Mouse (Mus musculus): ENCODE measurements at regions not wholly inside any gene's neighbourhood (a gene's known extent, or its start where the extent isn't known, plus 50 kb on each side); places are given as distances from the start of the nearest gene placed in this dataset.

GRCm38 (mm10) chr2:179145726-179146125 is 296.5 kb upstream of the Cdh4 start:
- H3K9me3 ChIP-seq (ENCODE audit: control insufficient read depth, low read length), result no peaks in the 10 kb centered on the region
- no peak overlapping the region for H3K4me2 ChIP-seq (replicated peaks; ENCODE audit: low read depth)
- TF ChIP-seq CTCF (IDR thresholded peaks at IDR 0.05; ENCODE audit: low read depth) (no peak), EP300 (optimal IDR thresholded peaks at IDR 0.05) (no peak)
- 25% methylated on average over 2 of the region's 2 CpGs for WGBS
- DNase-seq (ENCODE audit: low spot score) (no peak), ATAC-seq (ENCODE audit: low FRiP score, low TSS enrichment) (no peak)
- no peaks in the 10 kb centered on the region for H3K4me1 ChIP-seq (replicated peaks; ENCODE audit: control insufficient read depth, insufficient read depth)
- H3K27ac ChIP-seq (replicated peaks), result no peak overlapping the region
- H3K27me3 ChIP-seq (ENCODE audit: control insufficient read depth, insufficient read depth, low read length), result no peaks in the 10 kb centered on the region
- no peaks in the 10 kb centered on the region for H3K36me3 ChIP-seq (ENCODE audit: control insufficient read depth, insufficient read depth, low read length)
- no peak overlapping the region for H3K4me3 ChIP-seq (ENCODE audit: low read depth, low read length)
- H3K9ac ChIP-seq (ENCODE audit: low read length), result no peak overlapping the region

DNA sequence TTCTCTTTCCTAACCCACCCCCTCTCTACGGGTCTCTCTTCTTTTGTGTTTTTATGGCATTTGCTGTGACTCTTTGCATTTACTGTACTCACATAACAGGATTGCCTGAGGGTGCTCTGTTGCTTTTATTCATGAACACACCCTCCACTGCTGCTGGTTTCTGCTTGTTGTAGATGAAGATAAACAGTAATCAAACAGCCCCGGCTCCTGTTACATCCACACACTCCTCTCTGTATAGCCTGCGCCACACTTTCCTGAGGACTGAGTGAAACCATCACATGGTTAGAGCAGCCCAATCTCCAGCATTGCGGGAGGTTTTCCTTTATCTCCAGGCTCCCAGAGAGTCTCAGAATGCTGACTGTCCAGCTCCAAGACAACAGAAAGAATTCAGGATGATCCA is 296.0 kb upstream of the Cdh4 start:
- ATAC-seq (ENCODE audit: low FRiP score, low TSS enrichment), result no peak
- H3K9me3 ChIP-seq (ENCODE audit: control insufficient read depth, low read length), result no peaks in the 10 kb centered on the region
- DNase-seq (ENCODE audit: low spot score), result no peak
- H3K4me3 ChIP-seq (ENCODE audit: low read depth, low read length), result no peak overlapping the region
- no peaks in the 10 kb centered on the region for H3K27me3 ChIP-seq (ENCODE audit: control insufficient read depth, insufficient read depth, low read length)
- TF ChIP-seq CTCF (IDR thresholded peaks at IDR 0.05; ENCODE audit: low read depth), result no peak
- TF ChIP-seq EP300 (optimal IDR thresholded peaks at IDR 0.05), result no peak
- H3K36me3 ChIP-seq (ENCODE audit: control insufficient read depth, insufficient read depth, low read length), result no peaks in the 10 kb centered on the region
- no peaks in the 10 kb centered on the region for H3K4me1 ChIP-seq (replicated peaks; ENCODE audit: control insufficient read depth, insufficient read depth)
- no peak overlapping the region for H3K9ac ChIP-seq (ENCODE audit: low read length)
- no peak overlapping the region for H3K27ac ChIP-seq (replicated peaks)
- WGBS, result 43% methylated on average over 4 of the region's 4 CpGs
- no peak overlapping the region for H3K4me2 ChIP-seq (replicated peaks; ENCODE audit: low read depth)

DNA sequence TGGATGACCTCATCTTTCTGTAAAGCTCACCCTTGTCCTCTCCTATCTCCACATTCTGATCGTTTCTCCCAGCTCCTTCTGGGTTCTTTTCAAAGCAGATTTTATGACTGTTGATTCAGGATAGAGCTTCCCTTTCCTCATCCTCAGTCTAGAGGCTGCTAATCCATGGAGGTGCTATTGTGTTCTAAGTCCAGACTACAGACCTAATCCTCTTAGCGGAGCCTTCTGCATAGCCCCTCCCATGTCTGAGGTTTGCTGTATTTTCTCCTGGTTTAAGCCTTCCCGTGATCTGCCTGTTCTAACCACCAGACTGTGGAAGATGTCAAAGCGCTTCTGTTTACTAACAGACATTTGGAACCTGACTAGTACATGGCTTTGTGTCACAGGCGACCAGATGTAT is 294.0 kb upstream of the Cdh4 start:
- no peak for ATAC-seq (ENCODE audit: low FRiP score, low TSS enrichment)
- 64% methylated on average over 5 of the region's 5 CpGs for WGBS
- H3K36me3 ChIP-seq (ENCODE audit: control insufficient read depth, insufficient read depth, low read length), result no peaks in the 10 kb centered on the region
- no peak overlapping the region for H3K27ac ChIP-seq (replicated peaks)
- H3K9me3 ChIP-seq (ENCODE audit: control insufficient read depth, low read length), result no peaks in the 10 kb centered on the region
- no peaks in the 10 kb centered on the region for H3K27me3 ChIP-seq (ENCODE audit: control insufficient read depth, insufficient read depth, low read length)
- no peak overlapping the region for H3K9ac ChIP-seq (ENCODE audit: low read length)
- no peak for TF ChIP-seq CTCF (IDR thresholded peaks at IDR 0.05; ENCODE audit: low read depth)
- TF ChIP-seq EP300 (optimal IDR thresholded peaks at IDR 0.05), result no peak
- H3K4me2 ChIP-seq (replicated peaks; ENCODE audit: low read depth), result no peak overlapping the region
- no peak overlapping the region for H3K4me3 ChIP-seq (ENCODE audit: low read depth, low read length)
- no peak for DNase-seq (ENCODE audit: low spot score)
- no peaks in the 10 kb centered on the region for H3K4me1 ChIP-seq (replicated peaks; ENCODE audit: control insufficient read depth, insufficient read depth)

DNA sequence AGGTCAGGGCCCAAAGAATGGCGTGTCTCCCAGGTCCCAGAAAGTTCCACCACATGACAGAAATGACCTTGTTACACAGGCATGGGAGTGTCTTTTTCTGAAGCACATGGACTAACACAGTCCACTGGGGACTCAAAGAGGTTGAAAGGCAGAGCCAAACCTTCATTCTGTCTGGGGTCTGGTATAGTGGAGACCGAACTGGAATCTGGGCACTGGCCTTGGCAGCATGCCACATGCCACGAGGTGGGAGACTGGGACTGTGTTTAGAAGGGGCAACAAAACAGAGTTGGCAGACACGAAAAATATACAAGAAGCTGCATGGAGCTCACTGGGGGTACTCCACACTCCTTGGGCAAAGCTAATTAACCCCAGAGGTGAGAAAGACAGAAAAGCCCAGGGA is 293.6 kb upstream of the Cdh4 start:
- TF ChIP-seq CTCF (IDR thresholded peaks at IDR 0.05; ENCODE audit: low read depth) (no peak), EP300 (optimal IDR thresholded peaks at IDR 0.05) (no peak)

GRCm38 (mm10) chr2:179158881-179159280 is 283.4 kb upstream of the Cdh4 start:
- no peaks in the 10 kb centered on the region for H3K4me1 ChIP-seq (replicated peaks; ENCODE audit: control insufficient read depth, insufficient read depth)
- no peaks in the 10 kb centered on the region for H3K36me3 ChIP-seq (ENCODE audit: control insufficient read depth, insufficient read depth, low read length)
- WGBS, result 82% methylated on average over 9 of the region's 9 CpGs
- H3K27me3 ChIP-seq (ENCODE audit: control insufficient read depth, insufficient read depth, low read length), result no peaks in the 10 kb centered on the region
- H3K4me3 ChIP-seq (ENCODE audit: low read depth, low read length), result no peak overlapping the region
- DNase-seq (ENCODE audit: low spot score), result no peak
- no peak overlapping the region for H3K27ac ChIP-seq (replicated peaks)
- no peak for TF ChIP-seq EP300 (optimal IDR thresholded peaks at IDR 0.05)
- no peak for TF ChIP-seq CTCF (IDR thresholded peaks at IDR 0.05; ENCODE audit: low read depth)
- no peak overlapping the region for H3K9ac ChIP-seq (ENCODE audit: low read length)
- no peaks in the 10 kb centered on the region for H3K9me3 ChIP-seq (ENCODE audit: control insufficient read depth, low read length)
- no peak overlapping the region for H3K4me2 ChIP-seq (replicated peaks; ENCODE audit: low read depth)
- ATAC-seq (ENCODE audit: low FRiP score, low TSS enrichment), result no peak

More for the DNA sequence above, 293.6 kb upstream of the Cdh4 start:
- no peak overlapping the region for H3K4me2 ChIP-seq (replicated peaks; ENCODE audit: low read depth)
- H3K4me1 ChIP-seq (replicated peaks; ENCODE audit: control insufficient read depth, insufficient read depth), result no peaks in the 10 kb centered on the region
- H3K9me3 ChIP-seq (ENCODE audit: control insufficient read depth, low read length), result no peaks in the 10 kb centered on the region
- DNase-seq (ENCODE audit: low spot score), result no peak
- ATAC-seq (ENCODE audit: low FRiP score, low TSS enrichment), result no peak
- WGBS, result 65% methylated on average over 4 of the region's 4 CpGs
- H3K9ac ChIP-seq (ENCODE audit: low read length), result no peak overlapping the region
- no peak overlapping the region for H3K4me3 ChIP-seq (ENCODE audit: low read depth, low read length)
- no peak overlapping the region for H3K27ac ChIP-seq (replicated peaks)
- H3K27me3 ChIP-seq (ENCODE audit: control insufficient read depth, insufficient read depth, low read length), result no peaks in the 10 kb centered on the region
- H3K36me3 ChIP-seq (ENCODE audit: control insufficient read depth, insufficient read depth, low read length), result no peaks in the 10 kb centered on the region

GRCm38 (mm10) chr2:179163116-179163515 is 279.1 kb upstream of the Cdh4 start:
- H3K9ac ChIP-seq (ENCODE audit: low read length), result no peak overlapping the region

More at GRCm38 (mm10) chr2:179163116-179163515, 279.1 kb upstream of the Cdh4 start:
- no peak for TF ChIP-seq CTCF (IDR thresholded peaks at IDR 0.05; ENCODE audit: low read depth)
- TF ChIP-seq EP300 (optimal IDR thresholded peaks at IDR 0.05), result no peak
- Histone ChIP-seq H3K36me3 (ENCODE audit: control insufficient read depth, insufficient read depth, low read length) (no peaks in the 10 kb centered on the region), H3K9me3 (ENCODE audit: control insufficient read depth, low read length) (no peaks in the 10 kb centered on the region), H3K4me3 (ENCODE audit: low read depth, low read length) (no peak overlapping the region), H3K4me2 (replicated peaks; ENCODE audit: low read depth) (no peak overlapping the region), H3K27me3 (ENCODE audit: control insufficient read depth, insufficient read depth, low read length) (no peaks in the 10 kb centered on the region), H3K27ac (replicated peaks) (no peak overlapping the region), H3K4me1 (replicated peaks; ENCODE audit: control insufficient read depth, insufficient read depth) (no peaks in the 10 kb centered on the region)
- whole genome bisulfite sequencing, result 75% methylated on average over 5 of the region's 5 CpGs
- no peak for DNase-seq (ENCODE audit: low spot score)
- no peak for ATAC-seq (ENCODE audit: low FRiP score, low TSS enrichment)
